Mouse (Mus musculus): ENCODE results near the gene Flnb.
A peak's percentile ranks its signal among the peaks of the same experiment; 100 is the strongest.

The Flnb gene

GRCm38 (mm10) chr14:7863199-7863598 lies 45.4 kb downstream of the Flnb start:
- no peak for DNase-seq

GRCm38 (mm10) chr14:7863871-7864505 lies 46.2 kb downstream of the Flnb start:
- DNase-seq: no peak

- no peak for DNase-seq
These were observed 46.7 kb downstream of the Flnb start for GRCm38 (mm10) chr14:7864506-7864899.

GRCm38 (mm10) chr14:7867224-7867623 lies 49.5 kb downstream of the Flnb start:
- DNase-seq: no peak

GRCm38 (mm10) chr14:7867841-7868240 lies 50.1 kb downstream of the Flnb start:
- DNase-seq: no peak

- no peak for DNase-seq
These were observed 52.0 kb downstream of the Flnb start for GRCm38 (mm10) chr14:7869796-7870195.

GRCm38 (mm10) chr14:7873552-7873951 lies 55.8 kb downstream of the Flnb start:
- no peak for DNase-seq

GRCm38 (mm10) chr14:7874495-7874894 lies 56.7 kb downstream of the Flnb start:
- DNase-seq: no peak

GRCm38 (mm10) chr14:7877957-7878356 lies 60.2 kb downstream of the Flnb start:
- DNase-seq: no peak

- DNase-seq: no peak
These were observed 62.6 kb downstream of the Flnb start for GRCm38 (mm10) chr14:7880389-7880788.

- DNase-seq: no peak
These were observed 63.8 kb downstream of the Flnb start for GRCm38 (mm10) chr14:7881533-7881932.

- no peak for DNase-seq
These were observed 64.3 kb downstream of the Flnb start for GRCm38 (mm10) chr14:7882050-7882449.

- DNase-seq: no peak
These were observed 66.4 kb downstream of the Flnb start for GRCm38 (mm10) chr14:7884158-7884557.

- DNase-seq: no peak
These were observed 67.1 kb downstream of the Flnb start for GRCm38 (mm10) chr14:7884841-7885240.

GRCm38 (mm10) chr14:7885540-7885939 lies 67.8 kb downstream of the Flnb start:
- DNase-seq: no peak

GRCm38 (mm10) chr14:7886008-7886407 lies 68.3 kb downstream of the Flnb start:
- no peak for DNase-seq

- DNase-seq: no peak
These were observed 69.4 kb downstream of the Flnb start for GRCm38 (mm10) chr14:7887171-7887570.

GRCm38 (mm10) chr14:7888294-7888693 lies 70.5 kb downstream of the Flnb start:
- no peak for DNase-seq

GRCm38 (mm10) chr14:7888811-7889651 lies 71.3 kb downstream of the Flnb start:
- peak; percentile 79 for DNase-seq

- no peak for DNase-seq
These were observed 72.1 kb downstream of the Flnb start for GRCm38 (mm10) chr14:7889834-7890233.

- DNase-seq: no peak
These were observed 73.6 kb downstream of the Flnb start for GRCm38 (mm10) chr14:7891401-7891800.

GRCm38 (mm10) chr14:7896126-7896525 lies 78.4 kb downstream of the Flnb start:
- DNase-seq: no peak

GRCm38 (mm10) chr14:7896699-7897098 lies 78.9 kb downstream of the Flnb start:
- no peak for DNase-seq

GRCm38 (mm10) chr14:7899986-7900385 lies 82.2 kb downstream of the Flnb start:
- no peak for DNase-seq

Measured in right cerebral cortex, adult 18-20 months (tissue).